Mouse (Mus musculus) G1E (cell line): ENCODE results near the gene Dbn1.

Experiments used
- CTCF ChIP-seq: IDR thresholded peaks from 2 replicates; pipeline ENCODE4 v1.5.1; 2012; ENCODE audit warnings: low read depth, low read length, inconsistent platforms, mixed read lengths
- TAL1 ChIP-seq: conservative IDR thresholded peaks from 2 replicates; pipeline ENCODE4 v1.6.1; 2012; ENCODE audit warnings: low read depth, low read length, inconsistent platforms, mixed read lengths

DNA sequence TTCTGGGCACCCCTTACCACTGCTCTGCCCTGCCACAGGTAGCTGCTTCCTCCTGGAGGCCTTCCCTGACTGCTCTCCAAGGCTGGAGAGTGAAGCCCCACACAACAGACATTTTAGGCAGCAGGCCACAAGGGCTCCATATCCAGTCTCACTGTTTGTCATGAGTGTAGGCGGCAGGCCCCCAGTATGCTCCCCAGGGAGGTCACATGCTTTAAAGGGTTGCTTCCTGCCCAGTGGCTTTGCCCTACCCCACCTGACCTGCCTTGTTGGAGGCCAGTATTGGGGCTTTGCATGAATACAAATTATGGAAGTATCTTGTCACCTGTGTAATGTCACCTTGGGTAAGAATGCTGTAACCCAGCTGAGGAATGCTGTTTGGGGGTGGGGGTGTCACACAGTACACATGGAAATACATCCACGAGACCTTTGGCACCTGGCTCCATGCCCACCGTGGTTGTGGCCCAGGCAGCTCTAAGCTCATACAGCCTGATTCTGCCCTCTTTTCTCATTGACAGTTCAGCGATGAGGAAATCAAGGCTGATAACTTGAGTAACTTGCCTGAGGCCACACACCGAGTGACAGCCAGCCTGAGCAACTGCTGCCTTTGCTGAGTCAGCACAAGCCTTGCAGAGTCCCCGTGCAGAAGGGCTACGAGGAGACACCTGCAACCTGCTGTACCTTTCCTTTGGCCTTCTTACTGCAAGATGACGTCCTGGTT lies 41.4 kb upstream of the Dbn1 start, which contains the start of gene Dok3:
- TF ChIP-seq CTCF (no peak), TAL1 (no peak)
